Mouse (Mus musculus) activated CD4-positive, CD25-positive, alpha-beta regulatory T cell, adult 9 weeks (primary cell): Measurements from ENCODE around the gene Cntd1. TPM values are rescaled to one million over a fixed set of nuclear protein-coding genes. Genes with fewer than 3 reads are reported as not detected.

ENCODE experiments used
- polyA plus RNA-seq: library from polyadenylated mRNA; unstranded; fragments of 100-300 nt; shearing (Covaris generic); gene quantifications from one replicate; pipeline ENCODE4 v1.2.1, GENCODE M21; 2017

Cntd1 gene
- not detected for polyA plus RNA-seq

DNA sequence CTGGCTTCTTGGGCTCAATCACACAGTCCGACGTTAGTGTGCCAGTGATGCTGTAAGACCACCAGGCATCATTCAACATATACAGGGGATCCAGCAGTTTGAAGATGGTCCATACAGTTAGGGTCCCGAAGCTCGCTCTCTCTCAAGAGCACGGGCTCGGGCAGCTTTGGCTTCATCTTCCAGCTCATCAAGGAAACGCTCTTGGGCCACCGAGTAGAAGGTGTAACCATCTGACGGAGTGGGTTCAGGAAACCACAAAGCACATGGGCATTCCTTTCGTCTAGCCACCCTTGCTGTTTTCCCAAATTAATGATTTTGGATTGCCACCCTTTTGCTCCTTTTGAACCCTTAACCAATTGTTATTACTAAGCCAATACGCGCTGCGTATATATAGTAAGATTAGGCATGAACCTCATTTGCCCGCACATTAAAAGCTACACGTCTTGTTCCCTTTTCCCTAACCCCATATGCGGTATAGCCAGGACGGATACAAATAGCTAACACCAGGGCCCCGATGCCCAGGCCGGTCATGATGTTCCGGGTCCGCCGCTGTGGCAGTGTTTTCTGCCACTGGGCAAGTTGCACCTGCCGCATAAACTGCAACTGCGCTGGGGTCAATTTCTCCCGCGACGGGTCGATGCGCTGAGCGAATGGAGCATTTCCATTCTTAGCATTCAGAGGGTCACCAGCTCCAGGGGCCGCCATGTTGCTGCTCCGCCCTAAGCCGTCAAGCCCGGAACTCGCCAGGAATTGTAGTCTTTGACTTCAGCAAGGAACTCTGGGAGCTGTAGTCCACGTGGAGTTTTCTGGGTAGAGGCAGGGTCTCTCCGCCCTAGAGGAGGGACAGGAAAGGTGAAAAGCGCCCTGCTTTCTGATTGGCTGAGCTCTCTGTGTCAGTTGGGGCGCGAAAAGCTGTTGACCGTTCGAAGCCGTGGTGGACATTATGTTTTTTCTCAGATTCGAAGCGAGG, at the start of gene Cntd1, which contains the start of gene Coa3:
TSS of gene Cntd1 (plus strand) at position 790 of the 970 bp plus-strand sequence.
TSS of gene Coa3 (minus strand) at position 892 of the 970 bp plus-strand sequence.

GRCm38 (mm10) chr11:101245855-101246701, 32.7 kb upstream of the Cntd1 start, which contains the start of gene Ramp2:
Gene Ramp2 (plus strand): TSS chr11:101246028.

DNA sequence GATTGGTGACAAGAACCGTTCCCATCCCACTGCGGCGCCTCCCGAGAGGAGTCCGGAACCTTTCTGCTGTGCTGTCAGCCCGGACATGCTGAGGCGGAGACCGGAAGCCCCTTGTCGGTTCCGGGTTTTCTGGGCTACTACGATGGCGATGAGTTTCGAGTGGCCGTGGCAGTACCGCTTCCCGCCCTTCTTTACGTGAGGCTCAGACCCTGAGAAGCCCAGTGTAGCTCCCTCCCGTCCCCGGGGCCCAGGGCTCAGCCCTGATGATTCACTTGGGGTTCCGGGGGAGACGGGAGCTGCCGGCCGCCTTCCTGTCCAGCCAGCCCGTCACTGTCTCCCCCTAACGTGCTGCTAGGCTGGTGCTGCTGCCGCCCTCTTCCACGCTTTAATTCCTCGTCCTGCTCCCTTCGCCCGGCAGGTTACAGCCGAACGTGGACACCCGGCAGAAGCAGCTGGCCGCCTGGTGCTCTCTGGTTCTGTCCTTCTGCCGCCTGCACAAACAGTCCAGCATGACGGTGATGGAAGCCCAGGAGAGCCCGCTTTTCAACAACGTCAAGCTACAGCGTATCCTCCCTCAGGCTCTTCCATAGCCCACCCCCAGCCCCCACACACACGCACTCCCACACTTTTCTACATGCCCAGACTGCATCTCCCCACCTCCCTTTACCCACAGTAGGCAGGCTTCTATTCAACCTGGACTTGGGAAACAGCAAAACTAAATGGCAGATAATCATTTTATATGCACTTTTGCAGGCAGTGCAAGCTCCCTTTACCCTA, 25.0 kb upstream of the Cntd1 start, which contains the start of gene Vps25:
TSS of gene Vps25 (plus strand) at position 95 of the 777 bp plus-strand sequence.

DNA sequence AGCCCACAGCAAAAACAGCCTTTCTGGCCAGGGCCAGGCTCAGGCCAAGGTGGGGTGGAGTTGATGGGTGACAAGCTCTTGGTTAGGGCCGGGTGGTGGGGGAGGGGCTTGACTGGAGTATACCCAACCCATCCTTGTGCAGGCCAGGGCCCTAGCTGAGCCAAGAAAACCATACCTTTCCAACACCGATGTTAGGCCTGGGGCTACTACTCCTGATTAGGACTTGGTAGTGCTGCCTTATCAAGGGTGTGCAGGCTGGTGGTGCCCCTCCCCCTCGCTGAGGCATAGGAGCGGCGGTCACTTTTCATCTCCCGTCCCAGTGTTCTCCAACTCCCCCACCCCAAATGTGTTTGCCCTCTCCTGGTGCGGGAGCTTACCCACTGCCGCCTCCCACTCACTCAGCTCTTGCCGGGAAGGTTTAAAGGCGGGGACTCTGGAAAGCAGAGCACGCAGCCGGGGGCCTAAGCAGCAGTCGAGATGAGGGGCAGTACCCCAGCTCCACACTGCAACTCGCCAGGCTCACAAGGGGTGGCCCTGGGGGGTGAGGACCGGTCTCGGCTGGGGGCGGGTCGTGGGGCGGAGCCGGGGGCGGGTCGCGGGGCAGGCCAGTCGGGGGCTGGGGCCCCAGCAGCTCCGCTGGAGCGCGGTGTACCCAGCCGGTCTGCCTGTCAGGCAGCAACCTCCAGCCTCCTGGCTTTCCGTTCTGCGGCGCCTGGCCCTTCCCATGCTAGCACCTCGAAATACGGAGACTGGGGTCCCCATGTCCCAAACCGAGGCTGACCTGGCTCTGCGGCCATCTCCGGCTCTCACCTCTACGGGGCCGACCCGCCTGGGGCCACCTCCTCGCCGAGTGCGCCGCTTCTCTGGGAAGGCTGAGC, 18.6 kb upstream of the Cntd1 start, which contains the start of gene Wnk4:
TSS of gene Wnk4 (plus strand) at position 620 of the 878 bp plus-strand sequence.

GRCm38 (mm10) chr11:101302004-101302798, 23.4 kb downstream of the Cntd1 start, which contains the start of gene Becn1:
Gene Becn1 (minus strand): TSS chr11:101302286.

GRCm38 (mm10) chr11:101315665-101316500, 37.1 kb downstream of the Cntd1 start, which contains the start of gene Psme3:
Gene Psme3 (plus strand): TSS chr11:101316213.

DNA sequence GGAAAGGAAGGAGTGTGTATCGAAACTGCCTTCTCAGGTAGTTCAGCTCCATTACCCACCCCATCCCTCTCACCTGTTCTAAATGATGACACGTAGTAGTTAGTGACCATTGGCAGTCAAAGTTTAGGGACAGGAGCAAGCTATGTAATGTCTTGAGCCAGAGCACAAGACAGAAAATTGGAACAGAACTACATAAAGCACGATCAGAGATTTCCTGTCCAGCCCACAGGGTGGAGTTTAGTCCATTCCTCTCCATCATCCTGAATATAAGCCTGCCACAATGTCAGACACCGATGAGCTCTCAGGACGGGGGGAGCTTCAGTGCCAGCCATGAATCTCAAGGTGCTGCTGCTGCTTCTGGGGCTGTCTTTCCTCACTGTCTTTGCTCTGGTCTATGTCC, 46.0 kb downstream of the Cntd1 start, which contains the start of gene Aoc2:
TSS of gene Aoc2 (plus strand) at position 301 of the 400 bp plus-strand sequence.

GRCm38 (mm10) chr11:101330371-101330924, 51.6 kb downstream of the Cntd1 start, which contains the start of gene Aoc3:
Gene Aoc3 (plus strand): TSS chr11:101330605.

Other genes starting within 250 kb of the Cntd1 start
- gene Naglu, start 209.0 kb upstream of the Cntd1 start, polyA plus RNA-seq, result 6.7 TPM
- 0.42 TPM for gene Hsd17b1, start 200.6 kb upstream of the Cntd1 start, polyA plus RNA-seq
- 35.2 TPM for gene Coasy, start 196.4 kb upstream of the Cntd1 start, polyA plus RNA-seq
- 126 TPM for gene Mlx, start 191.7 kb upstream of the Cntd1 start, polyA plus RNA-seq
- 8.4 TPM for gene Psmc3ip, start 183.6 kb upstream of the Cntd1 start, polyA plus RNA-seq
- 70.2 TPM for gene Retreg3, start 159.1 kb upstream of the Cntd1 start, polyA plus RNA-seq
- 45.3 TPM for gene Tubg1, start 159.1 kb upstream of the Cntd1 start, polyA plus RNA-seq
- gene Tubg2, start 123.1 kb upstream of the Cntd1 start, polyA plus RNA-seq, result 4.3 TPM
- gene Cntnap1, start 108.5 kb upstream of the Cntd1 start, polyA plus RNA-seq, result 0.13 TPM
- gene Plekhh3, start 107.7 kb upstream of the Cntd1 start, polyA plus RNA-seq, result 0.24 TPM
- gene Ccr10, start 103.6 kb upstream of the Cntd1 start, polyA plus RNA-seq, result 1.9 TPM
- 96.4 TPM for gene Ezh1, start 52.5 kb upstream of the Cntd1 start, polyA plus RNA-seq
- not detected for gene Ramp2, start 33.0 kb upstream of the Cntd1 start, polyA plus RNA-seq
- 157 TPM for gene Vps25, start 25.3 kb upstream of the Cntd1 start, polyA plus RNA-seq
- 2.4 TPM for gene Wnk4, start 18.4 kb upstream of the Cntd1 start, polyA plus RNA-seq
- gene Coa3, start 102 bp downstream of the Cntd1 start, polyA plus RNA-seq, result 130 TPM
- gene Becn1, start 23.3 kb downstream of the Cntd1 start, polyA plus RNA-seq, result 217 TPM
- 156 TPM for gene Psme3, start 37.2 kb downstream of the Cntd1 start, polyA plus RNA-seq
- gene Aoc2, start 46.1 kb downstream of the Cntd1 start, polyA plus RNA-seq, result 4.1 TPM
- gene Aoc3, start 51.6 kb downstream of the Cntd1 start, polyA plus RNA-seq, result not detected
- gene G6pc, start 88.5 kb downstream of the Cntd1 start, polyA plus RNA-seq, result not detected
- gene Aarsd1, start 138.6 kb downstream of the Cntd1 start, polyA plus RNA-seq, result 39.4 TPM
- 1.8 TPM for gene Gm27029, start 145.8 kb downstream of the Cntd1 start, polyA plus RNA-seq
- gene Rundc1, start 146.1 kb downstream of the Cntd1 start, polyA plus RNA-seq, result 10.1 TPM
- 0.50 TPM for gene Ptges3l, start 146.3 kb downstream of the Cntd1 start, polyA plus RNA-seq
- 357 TPM for gene Rpl27, start 163.3 kb downstream of the Cntd1 start, polyA plus RNA-seq
- gene Ifi35, start 169.4 kb downstream of the Cntd1 start, polyA plus RNA-seq, result 202 TPM
- gene Rnd2, start 186.0 kb downstream of the Cntd1 start, polyA plus RNA-seq, result not detected
- 0.61 TPM for gene Vat1, start 187.2 kb downstream of the Cntd1 start, polyA plus RNA-seq